Mouse (Mus musculus) bone marrow, adult 2 months (tissue): ENCODE measurements around the gene Hoxd3. TPM values are rescaled to one million over a fixed set of nuclear protein-coding genes. Genes with fewer than 3 reads are reported as not detected.

Experiments used
- H3K27ac ChIP-seq: fragments of 200-500 bp; 2 replicates; pipeline ENCODE4 v1.5.1; 2012; ENCODE audit warnings: low read depth, mild to moderate bottlenecking, control low read depth, inconsistent platforms, low read length; ENCODE audit not compliant: control insufficient read depth, poor library complexity, insufficient read depth
- H3K4me1 ChIP-seq: fragments of 200-500 bp; 2 replicates; pipeline ENCODE4 v1.6.1; 2011; ENCODE audit warnings: low read length; ENCODE audit not compliant: control insufficient read depth, insufficient read depth
- H3K4me3 ChIP-seq: fragments of 200-500 bp; replicated peaks from 2 replicates; pipeline ENCODE3; 2011; ENCODE audit warnings: mild to moderate bottlenecking, low read depth, low read length, control low read depth; ENCODE audit not compliant: control insufficient read depth
- CTCF ChIP-seq: fragments of 200-500 bp; IDR thresholded peaks from 2 replicates; pipeline ENCODE4 v1.5.1; 2011; ENCODE audit warnings: low read length, control low read depth; ENCODE audit not compliant: control insufficient read depth, insufficient read depth
- POLR2A ChIP-seq: fragments of 200-500 bp; IDR thresholded peaks from 2 replicates; pipeline ENCODE4 v1.6.1; 2011; ENCODE audit warnings: low read depth, mild to moderate bottlenecking, control low read depth, low read length, borderline replicate concordance; ENCODE audit not compliant: control insufficient read depth
- WGBS: fragments of 180-500 bp; shearing (Covaris S2); methylation state at CpG from one replicate; pipeline ENCODE4 v1.1.7; 2018; 5-methylcytosine and 5-hydroxymethylcytosine counted together
- polyA plus RNA-seq: library from polyadenylated mRNA; stranded (reverse); fragments of >200 nt; gene quantifications from 2 replicates; pipeline ENCODE4 v1.2.4, GENCODE M21; 2011; ENCODE audit warnings: low replicate concordance; ENCODE audit not compliant: missing spikeins, insufficient read depth, insufficient read length

Gene Hoxd3
- polyA plus RNA-seq, 1 experiment = not detected

DNA sequence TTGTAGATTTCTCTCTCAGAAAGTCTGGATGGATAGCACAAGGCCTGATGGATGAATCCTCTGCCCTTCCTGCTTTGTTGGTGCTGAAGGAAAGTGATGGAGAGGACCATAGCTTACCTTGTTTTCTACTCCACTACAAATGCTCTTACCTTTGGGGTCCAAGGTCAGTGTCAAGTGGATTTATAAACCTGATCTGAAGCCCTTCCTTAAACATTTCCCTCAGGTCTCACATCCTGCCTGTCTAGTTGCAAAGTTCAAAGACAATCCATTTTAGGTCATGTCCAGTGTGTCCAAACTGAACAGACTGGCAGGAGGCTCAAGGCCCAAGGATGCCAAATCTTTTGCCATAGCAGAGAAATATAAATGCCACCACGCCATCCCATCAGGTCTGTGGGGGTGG lies 40.1 kb downstream of the Hoxd3 start:
- no peak overlapping the region for H3K27ac ChIP-seq
- no peaks in the 10 kb centered on the region for H3K4me1 ChIP-seq
- no peak overlapping the region for H3K4me3 ChIP-seq
- 55% methylated on average over 1 of the region's 1 CpGs for WGBS
- TF ChIP-seq CTCF (no peak), POLR2A (no peak)

DNA sequence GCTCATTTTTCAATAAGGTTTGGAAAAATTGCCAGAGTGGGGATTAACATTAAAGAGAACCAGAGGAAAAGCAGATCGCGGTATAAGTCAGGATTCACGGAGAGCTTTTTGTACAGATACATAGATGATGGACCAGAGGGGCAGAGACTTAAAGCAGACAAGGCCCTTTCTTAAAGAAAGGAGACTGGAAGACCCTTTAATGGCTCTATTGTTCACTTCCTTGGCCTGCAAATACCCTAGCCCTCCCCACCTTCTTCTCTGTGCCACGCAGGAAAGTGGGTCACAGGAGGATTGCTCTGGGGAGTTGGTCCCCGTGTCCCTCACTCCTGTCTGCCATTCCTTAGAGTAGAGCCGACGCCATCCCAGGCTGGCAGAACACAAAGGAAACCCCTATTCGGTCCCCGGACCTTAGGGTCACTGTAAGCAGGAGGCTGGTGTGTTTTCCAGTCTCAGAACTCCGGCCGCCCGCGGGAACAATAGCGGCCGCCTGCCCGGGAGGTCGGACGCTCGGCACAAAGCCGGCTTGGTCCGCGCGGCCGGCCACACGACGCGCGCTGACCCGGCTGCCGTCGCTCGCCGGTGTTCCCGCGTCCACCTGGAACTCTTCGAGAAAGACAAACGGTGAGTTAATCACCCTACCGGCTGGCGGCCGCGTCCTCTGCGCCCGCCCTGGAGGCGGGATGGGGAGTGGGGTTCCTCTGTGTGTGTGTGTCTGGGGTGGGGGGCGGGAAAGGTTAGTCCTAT lies 40.9 kb downstream of the Hoxd3 start:
- Histone ChIP-seq H3K4me3 (no peak overlapping the region), H3K4me1 (no peaks in the 10 kb centered on the region), H3K27ac (no peak overlapping the region)
- TF ChIP-seq POLR2A (no peak), CTCF (no peak)
- WGBS = 6% methylated on average over 45 of the region's 45 CpGs

GRCm38 (mm10) chr2:74753175-74753523 lies 41.4 kb downstream of the Hoxd3 start:
- Histone ChIP-seq H3K4me3 (no peak overlapping the region), H3K27ac (no peak overlapping the region), H3K4me1 (no peaks in the 10 kb centered on the region)
- 1% methylated on average over 25 of the region's 25 CpGs for WGBS
- TF ChIP-seq POLR2A = no peak
- TF ChIP-seq CTCF = no peak

DNA sequence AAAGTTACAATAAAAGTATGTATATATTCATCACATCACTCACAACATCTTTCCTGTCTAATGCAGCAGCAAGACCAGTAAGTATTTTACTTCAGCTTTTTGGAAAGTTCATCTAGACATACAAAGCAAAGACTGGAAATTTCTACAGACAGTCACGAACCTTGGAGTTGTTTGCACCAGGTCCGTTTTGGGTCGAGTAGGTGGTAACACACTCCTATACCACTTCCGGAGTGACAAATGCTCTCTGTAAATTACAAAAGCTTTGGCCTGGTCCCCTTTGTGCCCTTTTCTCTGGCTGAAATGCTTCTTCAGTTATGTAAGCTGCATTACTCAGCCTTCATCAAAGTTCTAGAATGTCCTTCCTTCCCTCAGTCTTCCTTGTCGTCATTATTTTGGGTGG lies 42.0 kb downstream of the Hoxd3 start:
- Histone ChIP-seq H3K27ac (no peak overlapping the region), H3K4me3 (no peak overlapping the region), H3K4me1 (no peaks in the 10 kb centered on the region)
- WGBS = 17% methylated on average over 5 of the region's 5 CpGs
- TF ChIP-seq CTCF = no peak
- no peak for TF ChIP-seq POLR2A

- no peak for TF ChIP-seq POLR2A
- no peak for TF ChIP-seq CTCF
- no peaks in the 10 kb centered on the region for H3K4me1 ChIP-seq
- no peak overlapping the region for H3K4me3 ChIP-seq
- 15% methylated on average over 1 of the region's 1 CpGs for WGBS
- H3K27ac ChIP-seq = no peak overlapping the region
These were observed 48.4 kb downstream of the Hoxd3 start for GRCm38 (mm10) chr2:74760146-74760545.

DNA sequence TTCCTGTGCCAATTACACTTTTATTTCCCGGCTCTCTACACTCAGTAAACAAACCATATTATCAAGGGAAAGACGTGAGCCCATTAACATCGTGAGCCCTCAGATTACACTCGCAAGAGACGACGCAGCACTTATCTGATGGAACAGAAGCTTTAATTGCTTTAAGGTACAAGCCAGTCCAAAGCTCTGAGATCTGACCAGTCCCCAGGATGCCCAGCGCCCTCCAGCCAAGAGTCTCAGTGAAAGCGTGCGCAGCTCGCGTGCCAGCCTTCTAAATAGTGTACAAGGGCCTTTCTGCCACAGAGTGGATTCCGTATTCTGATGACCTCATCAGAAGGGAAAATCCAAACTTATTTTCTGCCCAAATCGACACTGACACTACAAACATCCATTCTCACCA lies 50.2 kb downstream of the Hoxd3 start:
- Histone ChIP-seq H3K4me3 (no peak overlapping the region), H3K27ac (no peak overlapping the region), H3K4me1 (no peaks in the 10 kb centered on the region)
- TF ChIP-seq CTCF (no peak), POLR2A (no peak)
- 11% methylated on average over 13 of the region's 13 CpGs for WGBS

GRCm38 (mm10) chr2:74762522-74763244 lies 51.0 kb downstream of the Hoxd3 start, which contains the start of gene Hoxd1:
TSS of gene Hoxd1 (plus strand) at chr2:74762980.
- no peaks in the 10 kb centered on the region for H3K4me1 ChIP-seq
- no peak within 1 kb of the TSS; the same call in 1 of the 2 replicates for H3K27ac ChIP-seq
- TF ChIP-seq CTCF (no peak), POLR2A (no peak)
- H3K4me3 ChIP-seq = no peak within 1 kb of the TSS
- WGBS = 3% methylated on average over 54 of the region's 61 CpGs

- H3K27ac ChIP-seq = no peak overlapping the region
- WGBS = 5% methylated on average over 53 of the region's 53 CpGs
- no peak overlapping the region for H3K4me3 ChIP-seq
- H3K4me1 ChIP-seq = no peaks in the 10 kb centered on the region
- TF ChIP-seq POLR2A (no peak), CTCF (no peak)
These were observed 51.6 kb downstream of the Hoxd3 start for GRCm38 (mm10) chr2:74763245-74763735.
